Mouse (Mus musculus): ENCODE data around the gene Nadk. TPM values are rescaled to one million over a fixed set of nuclear protein-coding genes. Genes with fewer than 3 reads are reported as not detected.

The Nadk gene
- total and polyA plus RNA-seq, 2 experiments from 2014 or later, result 48.2 to 81.6 TPM

- no peak overlapping the region for H3K27ac ChIP-seq (ENCODE audit: low read depth, low read length)
- 87% methylated on average over 7 of the region's 7 CpGs for WGBS
- no peak overlapping the region for H3K9ac ChIP-seq (replicated peaks; ENCODE audit: low read length, poor library complexity, severe bottlenecking)
- DNase-seq (ENCODE audit: low spot score), result no peak
- TF ChIP-seq CTCF (IDR thresholded peaks at IDR 0.05), result no peak
- ATAC-seq (ENCODE audit: low FRiP score), result no peak
- no peak overlapping the region for H3K4me2 ChIP-seq (ENCODE audit: low read depth, low read length, poor library complexity, severe bottlenecking)
- no peaks in the 10 kb centered on the region for H3K27me3 ChIP-seq (ENCODE audit: insufficient read depth, low read length)
- H3K9me3 ChIP-seq (ENCODE audit: low read length), result no peaks in the 10 kb centered on the region
- H3K4me1 ChIP-seq (ENCODE audit: insufficient read depth, low read length), result no peaks in the 10 kb centered on the region
- H3K36me3 ChIP-seq (ENCODE audit: insufficient read depth, low read length), result peaks cover 47% of the 10 kb centered on the region
- no peak overlapping the region for H3K4me3 ChIP-seq (ENCODE audit: low read depth, low read length)
Measured at GRCm38 (mm10) chr4:155549993-155550392, 12.2 kb upstream of the Nadk start.

GRCm38 (mm10) chr4:155550446-155550845 lies 11.7 kb upstream of the Nadk start:
- DNase-seq (ENCODE audit: low spot score), result no peak
- Histone ChIP-seq H3K27me3 (ENCODE audit: insufficient read depth, low read length) (no peaks in the 10 kb centered on the region), H3K9me3 (ENCODE audit: low read length) (no peaks in the 10 kb centered on the region), H3K27ac (ENCODE audit: low read depth, low read length) (no peak overlapping the region), H3K9ac (replicated peaks; ENCODE audit: low read length, poor library complexity, severe bottlenecking) (no peak overlapping the region), H3K4me1 (ENCODE audit: insufficient read depth, low read length) (no peaks in the 10 kb centered on the region), H3K4me3 (ENCODE audit: low read depth, low read length) (no peak overlapping the region), H3K36me3 (ENCODE audit: insufficient read depth, low read length) (peaks cover 49% of the 10 kb centered on the region), H3K4me2 (ENCODE audit: low read depth, low read length, poor library complexity, severe bottlenecking) (no peak overlapping the region)
- no peak for ATAC-seq (ENCODE audit: low FRiP score)
- TF ChIP-seq CTCF (IDR thresholded peaks at IDR 0.05), result no peak
- 87% methylated on average over 2 of the region's 2 CpGs for WGBS

- H3K9ac ChIP-seq (replicated peaks; ENCODE audit: low read length, poor library complexity, severe bottlenecking), result no peak overlapping the region
- WGBS, result 93% methylated on average over 4 of the region's 4 CpGs
- no peak overlapping the region for H3K27ac ChIP-seq (ENCODE audit: low read depth, low read length)
Measured at GRCm38 (mm10) chr4:155551073-155551472, 11.1 kb upstream of the Nadk start.

GRCm38 (mm10) chr4:155552917-155553532 lies 9.2 kb upstream of the Nadk start:
- Histone ChIP-seq H3K4me2 (ENCODE audit: low read depth, low read length, poor library complexity, severe bottlenecking) (no peak overlapping the region), H3K27me3 (ENCODE audit: insufficient read depth, low read length) (no peaks in the 10 kb centered on the region), H3K36me3 (ENCODE audit: insufficient read depth, low read length) (peaks cover 43% of the 10 kb centered on the region), H3K9ac (replicated peaks; ENCODE audit: low read length, poor library complexity, severe bottlenecking) (no peak overlapping the region), H3K4me1 (ENCODE audit: insufficient read depth, low read length) (no peaks in the 10 kb centered on the region), H3K9me3 (ENCODE audit: low read length) (no peaks in the 10 kb centered on the region), H3K27ac (ENCODE audit: low read depth, low read length) (no peak overlapping the region), H3K4me3 (ENCODE audit: low read depth, low read length) (no peak overlapping the region)
- ATAC-seq (ENCODE audit: low FRiP score) (no peak), DNase-seq (ENCODE audit: low spot score) (no peak)
- TF ChIP-seq CTCF (IDR thresholded peaks at IDR 0.05), result no peak
- WGBS, result 89% methylated on average over 6 of the region's 6 CpGs

More at GRCm38 (mm10) chr4:155551073-155551472, 11.1 kb upstream of the Nadk start:
- Histone ChIP-seq H3K36me3 (ENCODE audit: insufficient read depth, low read length) (peaks cover 46% of the 10 kb centered on the region), H3K9me3 (ENCODE audit: low read length) (no peaks in the 10 kb centered on the region), H3K4me2 (ENCODE audit: low read depth, low read length, poor library complexity, severe bottlenecking) (no peak overlapping the region), H3K4me3 (ENCODE audit: low read depth, low read length) (no peak overlapping the region), H3K27me3 (ENCODE audit: insufficient read depth, low read length) (no peaks in the 10 kb centered on the region), H3K4me1 (ENCODE audit: insufficient read depth, low read length) (no peaks in the 10 kb centered on the region)
- DNase-seq (ENCODE audit: low spot score), result no peak
- TF ChIP-seq CTCF (IDR thresholded peaks at IDR 0.05), result no peak
- ATAC-seq (ENCODE audit: low FRiP score), result no peak

- no peaks in the 10 kb centered on the region for H3K27me3 ChIP-seq (ENCODE audit: insufficient read depth, low read length)
- H3K27ac ChIP-seq (ENCODE audit: low read depth, low read length), result no peak overlapping the region
- TF ChIP-seq CTCF (IDR thresholded peaks at IDR 0.05), result no peak
- H3K36me3 ChIP-seq (ENCODE audit: insufficient read depth, low read length), result peaks cover 57% of the 10 kb centered on the region
- no peak overlapping the region for H3K4me2 ChIP-seq (ENCODE audit: low read depth, low read length, poor library complexity, severe bottlenecking)
- DNase-seq (ENCODE audit: low spot score) (no peak), ATAC-seq (ENCODE audit: low FRiP score) (no peak)
- H3K4me3 ChIP-seq (ENCODE audit: low read depth, low read length), result no peak overlapping the region
- H3K4me1 ChIP-seq (ENCODE audit: insufficient read depth, low read length), result no peaks in the 10 kb centered on the region
- WGBS, result 80% methylated on average over 4 of the region's 4 CpGs
- no peak overlapping the region for H3K9ac ChIP-seq (replicated peaks; ENCODE audit: low read length, poor library complexity, severe bottlenecking)
- no peaks in the 10 kb centered on the region for H3K9me3 ChIP-seq (ENCODE audit: low read length)
Measured at GRCm38 (mm10) chr4:155554880-155555279, 7.3 kb upstream of the Nadk start.

- Histone ChIP-seq H3K4me3 (ENCODE audit: low read depth, low read length) (no peak overlapping the region), H3K36me3 (ENCODE audit: insufficient read depth, low read length) (peaks cover 63% of the 10 kb centered on the region), H3K27ac (ENCODE audit: low read depth, low read length) (no peak overlapping the region), H3K4me1 (ENCODE audit: insufficient read depth, low read length) (no peaks in the 10 kb centered on the region), H3K9me3 (ENCODE audit: low read length) (no peaks in the 10 kb centered on the region), H3K27me3 (ENCODE audit: insufficient read depth, low read length) (no peaks in the 10 kb centered on the region), H3K9ac (replicated peaks; ENCODE audit: low read length, poor library complexity, severe bottlenecking) (no peak overlapping the region), H3K4me2 (ENCODE audit: low read depth, low read length, poor library complexity, severe bottlenecking) (no peak overlapping the region)
- DNase-seq (ENCODE audit: low spot score) (no peak), ATAC-seq (ENCODE audit: low FRiP score) (no peak)
- 83% methylated on average over 1 of the region's 1 CpGs for WGBS
- TF ChIP-seq CTCF (IDR thresholded peaks at IDR 0.05), result no peak
Measured at GRCm38 (mm10) chr4:155555464-155555863, 6.7 kb upstream of the Nadk start.
